Mouse (Mus musculus) T-cell, adult 66 days (primary cell): Measurements from ENCODE around the gene Nim1k. TPM values are rescaled to one million over a fixed set of nuclear protein-coding genes. Genes with fewer than 3 reads are reported as not detected.

ENCODE experiments used
- total RNA-seq, 2 experiments: library from RNA; stranded (reverse); gene quantifications; 3 replicates in 1 of 2; 4 replicates in 1 of 2; pipeline ENCODE4 v1.2.4; 2023

Gene Nim1k
- total RNA-seq, result under 1 TPM; 0.73 to 0.95 TPM

GRCm38 (mm10) chr13:119755681-119756471, at the start of gene Nim1k:
Gene Nim1k, minus strand, starts transcription at chr13:119755882.

GRCm38 (mm10) chr13:119790761-119791579, 35.3 kb upstream of the Nim1k start, which contains the start of gene Zfp131:
Gene Zfp131, minus strand, starts transcription at chr13:119790889.

GRCm38 (mm10) chr13:119690039-119690728, 65.5 kb downstream of the Nim1k start, which contains the start of gene Hmgcs1:
Gene Hmgcs1, plus strand, starts transcription at chr13:119690379.

Other genes starting within 250 kb of the Nim1k start
- under 1 TPM in 1 of 2 experiments, not detected in 1; 0.41 TPM for gene Ccl28, start 132.1 kb downstream of the Nim1k start, total RNA-seq
- 10 to 100 TPM; 44.1 to 46.9 TPM for gene Hmgcs1, start 65.5 kb downstream of the Nim1k start, total RNA-seq
- 10 to 100 TPM; 58.7 to 64.3 TPM for gene Zfp131, start 35.0 kb upstream of the Nim1k start, total RNA-seq
- not detected for gene AF067063, start 74.3 kb upstream of the Nim1k start, total RNA-seq
- not detected for gene D13Ertd608e, start 80.1 kb upstream of the Nim1k start, total RNA-seq
- not detected for gene Tcstv1, start 138.9 kb upstream of the Nim1k start, total RNA-seq
- not detected for gene Gm21761, start 173.4 kb upstream of the Nim1k start, total RNA-seq
- not detected for gene B020031M17Rik, start 194.9 kb upstream of the Nim1k start, total RNA-seq